Mouse (Mus musculus) kidney, adult 2 months (tissue): ENCODE measurements around the gene Pigh.

Source experiments
- CTCF ChIP-seq: fragments of 200-500 bp; conservative IDR thresholded peaks from 2 replicates; pipeline ENCODE4 v1.5.1; 2011; ENCODE audit warnings: low read depth, mild to moderate bottlenecking, control low read depth, low read length, moderate library complexity, mixed read lengths; ENCODE audit not compliant: insufficient read depth, insufficient read length
- POLR2A ChIP-seq: fragments of 200-500 bp; IDR thresholded peaks from one replicate; pipeline ENCODE4 v1.6.1; 2011; ENCODE audit warnings: low read depth, low read length, control low read depth

DNA sequence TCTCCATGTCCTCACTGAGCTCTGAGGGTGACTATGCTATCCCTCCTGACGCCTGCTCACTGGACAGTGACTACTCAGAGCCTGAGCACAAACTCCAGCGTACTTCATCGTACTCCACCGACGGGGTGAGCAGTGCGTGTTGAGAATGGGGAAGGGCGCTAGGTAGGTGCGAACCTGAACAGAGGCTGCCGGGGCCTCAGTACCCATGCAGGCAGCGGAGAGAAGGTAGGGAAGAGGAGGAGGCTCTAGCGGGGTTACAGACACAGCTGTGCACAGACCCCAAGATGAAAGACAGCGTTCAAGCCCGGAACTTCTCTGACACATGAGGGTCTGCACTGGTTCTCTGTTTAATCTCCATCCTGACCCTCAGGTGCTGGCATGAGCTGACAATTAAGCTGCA lies 25.0 kb downstream of the Pigh start:
- TF ChIP-seq CTCF: no peak
- no peak for TF ChIP-seq POLR2A
